Mouse (Mus musculus): Measurements from ENCODE around the gene Elane.

Elane gene

GRCm38 (mm10) chr10:79914948-79915596 is 29.0 kb downstream of the Elane start:
- peak; percentile 65 for DNase-seq (ENCODE audit: low read depth)

DNA sequence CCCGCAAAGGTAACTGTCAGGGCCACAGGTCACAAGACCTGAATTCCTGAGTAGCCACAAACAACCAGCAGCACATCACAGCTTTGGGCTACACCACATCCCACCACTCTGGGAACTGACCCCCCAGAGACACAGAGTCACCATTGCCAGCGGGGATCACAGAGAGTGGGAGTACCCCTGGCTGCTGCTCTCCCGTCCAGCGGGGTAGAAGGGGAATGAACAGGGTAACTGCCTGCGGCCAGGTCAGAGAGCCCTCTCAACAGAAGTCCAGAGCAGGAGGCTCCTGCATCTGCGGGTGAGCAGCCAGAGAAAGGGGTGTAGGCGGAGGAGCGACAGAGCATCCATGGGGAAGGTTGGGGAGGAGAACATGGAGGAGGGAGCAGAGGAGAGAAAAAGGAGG is 30.0 kb downstream of the Elane start:
- DNase-seq (ENCODE audit: low read depth) = peak; percentile 34

DNA sequence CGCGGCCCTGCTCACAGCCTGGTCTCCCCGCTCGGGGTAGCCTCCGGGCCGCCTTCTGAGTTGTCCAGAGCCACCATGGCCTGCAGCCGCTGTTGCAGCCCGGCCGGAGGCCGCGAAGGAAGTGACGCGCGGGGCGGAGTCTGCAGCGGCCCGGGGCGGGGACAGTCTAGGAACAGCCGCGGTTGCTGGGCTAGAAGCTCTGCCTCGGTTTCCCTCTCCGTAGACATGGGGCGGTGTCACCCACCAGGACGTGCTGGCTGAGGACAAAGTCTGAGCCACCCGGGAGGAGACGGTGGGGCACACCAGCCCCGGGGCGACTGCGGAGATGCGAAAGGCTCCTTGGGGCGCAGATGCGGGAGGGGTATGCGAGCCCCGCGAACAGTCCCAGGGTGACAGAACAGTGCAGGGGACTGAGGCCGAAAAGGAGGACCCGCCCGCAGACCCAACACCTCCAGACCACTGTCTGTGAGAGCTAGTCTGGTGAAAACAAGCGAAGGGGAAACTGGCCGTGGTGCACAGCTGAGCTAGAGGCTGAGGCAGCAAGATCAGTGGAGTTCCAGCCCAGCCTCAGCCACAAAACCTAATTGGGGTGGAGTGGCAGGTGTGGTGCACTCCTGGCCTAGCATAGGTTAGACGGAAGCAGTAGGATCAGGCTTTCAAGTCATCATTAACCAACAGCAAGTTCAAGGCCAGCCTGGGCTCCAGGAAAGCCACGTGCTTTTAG is 30.9 kb downstream of the Elane start, which contains the start of gene Kiss1r:
Gene Kiss1r, plus strand, starts transcription at position 164 of the 724 bp plus-strand sequence.
- DNase-seq (ENCODE audit: low read depth) = peak; percentile 77

DNA sequence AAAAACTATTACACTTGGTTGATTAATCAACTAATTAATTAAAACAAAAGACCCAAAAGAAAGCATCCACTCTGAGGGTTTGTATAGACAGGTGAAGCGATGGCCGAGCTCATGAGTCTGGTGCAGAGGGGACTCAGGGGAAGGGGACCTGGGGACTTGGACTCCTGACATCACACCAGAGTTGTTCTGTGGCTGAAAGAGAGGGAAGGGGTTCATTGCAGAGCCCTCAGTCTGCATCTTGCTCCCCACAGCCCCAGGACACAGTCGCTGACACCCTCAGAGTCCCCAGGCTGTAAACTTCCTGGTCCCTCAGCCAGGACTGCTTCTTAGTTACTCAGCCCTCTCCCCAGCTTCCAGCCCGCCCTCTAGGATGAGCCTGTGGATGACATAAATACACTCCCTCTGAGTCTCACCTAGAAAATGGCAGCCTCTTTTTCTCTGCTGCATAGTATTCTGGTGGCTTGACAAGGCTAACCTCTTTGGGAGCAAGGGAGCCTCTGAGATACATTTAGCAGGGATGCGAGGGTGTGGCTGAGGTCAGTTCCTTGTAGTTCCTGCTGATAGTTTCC is 31.6 kb downstream of the Elane start:
- DNase-seq (ENCODE audit: low read depth) = no peak

DNA sequence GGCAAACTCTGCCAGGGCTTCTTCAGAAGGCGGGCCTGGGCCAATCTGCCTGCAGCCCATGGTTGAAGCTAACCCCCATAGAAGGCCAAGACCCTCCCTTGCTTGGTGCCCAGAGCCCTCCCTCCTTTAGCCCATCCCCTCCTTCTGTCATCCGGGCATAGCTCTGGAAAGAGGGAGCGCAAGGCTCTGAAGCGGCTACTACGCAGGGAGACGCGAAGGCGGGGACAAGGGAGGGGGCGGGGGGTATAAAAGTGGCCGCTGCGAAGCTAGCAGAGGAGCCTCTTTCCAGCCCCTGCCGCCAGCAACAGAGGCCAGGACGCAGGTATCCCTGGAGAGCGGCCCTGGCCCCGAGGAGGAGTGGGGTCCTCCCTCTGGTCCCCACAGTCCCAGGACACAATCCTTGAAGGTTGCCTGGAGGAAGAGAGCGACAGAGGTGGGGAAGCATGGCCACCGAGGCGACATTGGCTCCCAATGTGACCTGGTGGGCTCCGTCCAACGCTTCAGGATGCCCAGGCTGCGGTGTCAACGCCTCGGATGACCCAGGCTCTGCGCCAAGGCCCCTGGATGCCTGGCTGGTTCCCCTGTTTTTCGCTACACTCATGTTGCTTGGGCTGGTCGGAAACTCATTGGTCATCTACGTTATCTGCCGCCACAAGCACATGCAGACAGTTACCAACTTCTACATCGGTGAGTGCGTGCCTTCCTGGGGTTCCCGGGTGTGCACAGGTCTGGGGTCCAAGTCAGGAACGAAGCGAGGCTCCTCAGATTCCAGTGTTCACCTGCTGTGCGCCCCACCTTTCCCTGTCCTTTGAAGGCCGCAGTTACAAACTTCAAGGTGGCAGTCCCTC is 32.4 kb downstream of the Elane start:
- no peak for DNase-seq (ENCODE audit: low read depth)

- no peak for DNase-seq (ENCODE audit: low read depth)
Observed at GRCm38 (mm10) chr10:79919251-79919849, 33.3 kb downstream of the Elane start.

DNA sequence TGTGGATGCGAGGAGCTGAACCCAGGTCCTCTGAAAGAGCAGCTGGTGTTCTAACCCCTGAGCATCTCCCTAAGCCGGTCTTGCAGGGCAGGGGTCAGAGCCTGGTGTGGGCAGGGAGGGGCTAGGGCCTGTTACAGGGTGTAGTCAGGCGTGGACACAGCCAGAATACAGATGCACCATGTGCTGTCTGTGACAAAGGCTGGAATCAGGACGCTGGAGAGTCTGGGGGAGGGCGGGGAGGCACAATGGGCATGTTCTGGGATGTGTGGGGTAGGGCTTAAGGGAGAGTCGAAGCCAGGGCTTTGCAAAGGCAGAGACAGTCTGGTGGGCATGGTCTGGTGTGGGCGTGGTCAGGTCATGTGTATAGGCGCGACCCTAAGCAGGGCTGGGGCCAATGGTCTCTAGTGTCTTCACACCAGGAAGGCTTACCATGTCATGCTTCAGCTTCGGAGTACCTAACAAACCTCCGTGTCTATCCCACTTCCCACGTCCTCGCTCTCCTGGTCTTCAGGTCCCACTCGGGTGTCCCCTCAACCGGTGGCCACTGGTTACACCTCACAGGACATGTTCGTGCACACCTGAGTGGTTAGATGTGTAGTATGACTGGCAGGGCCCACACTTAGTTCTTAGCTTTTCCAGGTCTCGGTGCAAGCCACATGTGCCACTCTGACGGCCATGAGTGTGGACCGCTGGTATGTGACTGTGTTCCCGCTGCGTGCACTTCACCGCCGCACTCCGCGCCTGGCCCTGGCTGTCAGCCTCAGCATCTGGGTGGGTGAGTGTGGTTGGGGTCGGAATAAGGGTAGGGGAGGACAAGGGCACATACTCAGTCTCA is 34.2 kb downstream of the Elane start:
- DNase-seq (ENCODE audit: low read depth) = no peak

DNA sequence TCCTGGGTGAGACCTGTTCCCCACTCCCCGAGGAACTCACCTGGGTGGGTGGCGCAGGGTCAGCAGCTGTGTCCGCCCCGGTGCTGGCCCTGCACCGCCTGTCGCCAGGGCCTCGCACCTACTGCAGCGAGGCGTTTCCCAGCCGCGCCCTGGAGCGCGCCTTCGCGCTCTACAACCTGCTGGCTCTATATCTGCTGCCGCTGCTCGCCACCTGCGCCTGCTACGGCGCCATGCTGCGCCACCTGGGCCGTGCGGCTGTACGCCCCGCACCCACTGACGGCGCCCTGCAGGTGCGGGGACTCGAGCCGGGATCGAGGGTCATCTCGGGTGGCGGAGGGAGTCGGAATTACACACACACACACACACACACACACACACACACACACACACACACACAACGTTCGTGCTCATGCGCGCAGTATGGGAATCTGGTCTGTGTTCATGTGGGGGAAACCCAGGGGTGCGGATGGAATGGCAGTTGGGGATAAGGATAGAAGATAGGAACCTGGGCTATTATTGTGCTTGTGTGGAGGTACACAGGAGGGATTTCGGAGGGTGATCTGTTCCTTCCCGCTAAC is 35.0 kb downstream of the Elane start, which contains the start of gene R3hdm4:
Gene R3hdm4, minus strand, starts transcription at position 251 of the 578 bp plus-strand sequence.
- no peak for DNase-seq (ENCODE audit: low read depth)

DNA sequence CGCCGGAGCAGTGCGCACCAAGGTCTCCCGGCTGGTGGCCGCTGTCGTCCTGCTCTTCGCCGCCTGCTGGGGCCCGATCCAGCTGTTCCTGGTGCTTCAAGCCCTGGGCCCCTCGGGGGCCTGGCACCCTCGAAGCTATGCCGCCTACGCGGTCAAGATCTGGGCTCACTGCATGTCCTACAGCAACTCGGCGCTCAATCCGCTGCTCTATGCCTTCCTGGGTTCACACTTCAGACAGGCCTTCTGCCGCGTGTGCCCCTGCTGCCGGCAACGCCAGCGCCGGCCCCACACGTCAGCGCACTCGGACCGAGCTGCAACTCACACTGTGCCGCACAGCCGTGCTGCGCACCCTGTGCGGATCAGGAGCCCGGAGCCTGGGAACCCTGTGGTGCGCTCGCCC is 35.5 kb downstream of the Elane start:
- DNase-seq (ENCODE audit: low read depth) = no peak

- DNase-seq (ENCODE audit: low read depth) = peak; percentile 88
Observed at GRCm38 (mm10) chr10:79924998-79925784, 39.1 kb downstream of the Elane start.

GRCm38 (mm10) chr10:79925785-79926490 is 39.9 kb downstream of the Elane start:
- peak; percentile 55 for DNase-seq (ENCODE audit: low read depth)

DNA sequence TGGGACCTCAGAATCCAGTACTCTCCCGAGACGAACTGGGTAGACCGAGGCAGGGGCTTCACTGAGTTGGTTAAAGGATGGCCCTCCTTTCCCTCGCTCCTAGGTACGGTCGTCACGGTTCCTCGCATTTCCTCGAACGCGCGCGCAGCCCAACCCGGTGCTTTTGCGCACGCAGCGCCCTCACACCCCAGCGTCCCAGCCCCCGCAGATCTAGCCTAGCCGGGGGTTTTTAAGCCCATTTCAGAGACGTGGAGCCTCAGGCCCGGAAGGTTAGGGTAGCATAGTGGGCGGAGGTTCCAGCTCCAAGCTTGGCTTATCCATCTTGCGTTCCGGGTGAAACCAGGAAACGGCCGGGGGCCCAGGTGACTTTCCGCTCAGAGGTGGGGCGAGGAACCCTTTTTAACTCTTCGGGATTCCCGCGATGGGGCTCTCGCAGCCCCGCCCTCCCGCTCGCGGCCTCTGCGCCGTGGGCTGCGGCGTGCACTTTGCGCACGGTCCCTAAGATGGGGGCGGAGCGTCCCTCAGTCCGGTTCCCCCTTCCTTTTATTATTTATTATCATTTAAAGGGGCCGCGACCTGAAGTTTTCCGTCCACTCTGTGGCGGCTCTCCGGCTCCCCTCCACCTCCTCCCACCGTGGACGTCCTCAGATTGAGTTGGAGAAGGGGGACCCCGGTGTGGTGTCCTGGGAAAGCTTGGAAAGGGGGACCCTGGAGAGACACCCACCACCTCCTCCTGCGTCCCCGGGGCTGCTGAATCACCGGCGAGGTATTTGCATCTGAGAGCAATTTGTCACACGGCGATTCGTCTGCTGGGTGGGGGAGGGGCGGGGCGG is 40.7 kb downstream of the Elane start, which contains the start of gene Arid3a:
Gene Arid3a, plus strand, starts transcription at position 553 of the 833 bp plus-strand sequence.
- DNase-seq (ENCODE audit: low read depth) = peak; percentile 91

DNA sequence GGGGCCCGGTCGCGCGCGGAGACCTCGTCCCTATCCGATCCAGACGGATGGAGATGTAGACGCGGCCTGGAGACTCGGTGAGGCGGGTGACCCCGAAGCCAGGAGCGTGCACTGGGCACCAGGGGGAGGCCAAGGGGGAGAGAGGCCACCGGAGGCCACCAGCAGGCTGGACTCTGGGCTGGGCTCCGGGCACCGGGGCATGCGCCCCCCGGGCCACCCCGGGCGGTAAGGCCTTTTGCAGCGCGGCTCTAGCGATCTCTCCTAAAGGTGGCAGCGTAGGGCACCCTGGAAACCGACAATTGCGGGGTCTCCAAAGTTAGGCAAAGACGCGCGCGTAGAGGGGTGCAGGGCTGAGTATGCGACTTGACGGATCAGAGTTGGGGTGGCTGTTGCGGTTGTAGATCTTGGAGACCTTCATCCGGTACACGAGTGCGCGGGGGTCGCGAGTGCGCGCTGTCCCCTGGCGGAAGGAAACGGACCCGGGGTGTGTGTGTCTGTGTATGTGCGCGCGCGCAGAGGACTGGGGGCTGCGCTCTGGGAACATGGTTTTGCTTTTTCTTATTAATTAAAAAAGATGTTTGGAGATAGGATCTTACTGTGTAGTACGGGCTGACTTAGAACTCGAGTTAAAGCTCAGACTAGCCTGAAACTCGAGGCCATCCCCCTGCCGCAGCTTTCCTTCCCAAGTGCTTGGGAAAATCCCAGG is 41.4 kb downstream of the Elane start:
- peak; percentile 65 for DNase-seq (ENCODE audit: low read depth)

DNA sequence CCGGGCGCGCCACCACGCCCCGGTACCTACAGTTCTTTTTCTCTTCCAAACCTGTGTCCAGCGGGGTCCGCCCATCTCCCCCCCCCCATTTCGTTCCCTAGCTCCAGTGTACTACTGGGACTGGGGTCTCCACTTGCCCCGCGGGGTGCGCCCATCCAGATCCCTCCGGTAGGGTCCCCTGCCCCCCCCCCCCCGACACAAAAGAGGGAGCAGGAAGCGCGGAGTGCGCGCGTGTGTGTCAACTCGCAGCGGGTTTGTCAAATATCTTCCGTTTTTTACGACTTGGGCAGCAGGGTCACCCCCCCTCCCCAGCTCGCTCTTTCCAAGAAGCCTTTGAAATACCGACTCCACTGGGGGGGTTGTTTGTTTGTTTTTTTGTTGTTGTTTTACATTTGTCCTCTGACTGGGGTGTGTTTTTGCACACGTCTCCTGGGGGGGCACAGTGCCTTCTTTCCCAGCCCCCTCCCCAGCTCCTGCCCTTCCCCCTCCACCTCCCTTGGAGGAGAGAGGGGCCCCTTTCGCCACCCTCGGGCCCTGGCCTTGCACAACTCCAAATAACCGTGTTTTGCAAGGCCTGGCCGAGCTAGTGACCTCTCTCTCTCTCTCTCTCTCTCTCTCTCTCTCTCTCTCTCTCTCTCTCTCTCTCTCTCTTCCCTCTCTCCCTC is 42.1 kb downstream of the Elane start:
- DNase-seq (ENCODE audit: low read depth) = peak; percentile 88

DNA sequence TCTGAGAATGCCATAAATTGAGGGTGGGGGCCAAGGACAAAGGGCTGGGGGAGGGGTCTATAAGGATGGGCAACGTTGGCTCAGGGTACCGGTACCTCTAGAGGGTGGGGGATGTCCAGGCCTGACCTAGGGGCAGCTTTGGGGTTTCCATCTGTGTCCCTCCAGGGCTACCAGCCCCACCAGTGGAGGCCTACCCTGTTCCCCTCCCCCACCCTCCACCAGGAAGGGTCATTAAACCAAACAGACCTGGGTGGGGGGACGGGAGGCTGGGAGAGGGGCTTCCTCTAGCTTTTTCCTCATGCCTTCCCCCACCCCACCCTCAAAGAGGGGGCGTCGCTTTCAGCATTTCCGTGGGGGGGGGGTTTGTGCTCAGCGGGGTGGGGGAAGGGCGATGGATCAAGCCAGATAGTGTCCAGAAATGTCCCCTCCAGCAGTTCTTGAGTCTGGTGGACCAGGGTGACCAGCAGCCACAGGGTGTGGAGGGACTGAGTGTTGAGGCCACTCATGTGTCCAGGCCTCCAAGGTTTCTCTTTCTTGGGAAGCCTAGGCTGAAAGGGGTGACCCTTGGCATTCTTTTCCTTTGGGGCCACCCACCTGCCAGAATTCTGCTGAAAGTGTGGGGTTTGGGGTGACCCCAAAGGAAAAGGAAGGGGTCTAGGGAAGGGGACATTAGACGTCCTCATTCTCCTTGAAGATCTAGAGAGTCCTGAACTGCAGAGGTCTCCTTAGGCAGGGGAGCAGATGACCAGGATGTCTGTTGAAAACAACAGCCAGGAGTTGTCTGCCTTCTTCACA is 43.1 kb downstream of the Elane start:
- no peak for DNase-seq (ENCODE audit: low read depth)

Measured in 416B (cell line).